Mouse (Mus musculus): ENCODE data around the gene Igfbp7.

Igfbp7 gene

DNA sequence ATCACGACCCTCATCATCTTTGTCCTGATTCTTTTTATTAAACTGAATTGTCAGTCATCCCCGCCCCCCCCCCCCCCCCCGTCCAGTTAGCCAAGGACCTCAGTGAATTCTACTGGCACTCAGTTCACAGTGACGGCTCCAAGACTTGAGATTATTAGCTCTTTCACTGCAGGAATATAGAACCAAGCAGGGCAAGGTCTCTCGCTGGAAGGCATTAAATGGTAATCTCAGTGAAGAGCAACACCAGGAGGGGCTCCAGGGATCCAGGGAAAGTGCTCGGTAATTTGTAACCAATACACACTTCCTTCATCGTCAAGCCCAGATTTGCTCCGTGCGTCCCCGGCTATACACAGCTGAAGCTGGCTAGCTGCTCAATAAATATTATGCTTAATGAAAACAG is 2.9 kb downstream of the Igfbp7 start:
- DNase-seq, result peak; percentile 22

DNA sequence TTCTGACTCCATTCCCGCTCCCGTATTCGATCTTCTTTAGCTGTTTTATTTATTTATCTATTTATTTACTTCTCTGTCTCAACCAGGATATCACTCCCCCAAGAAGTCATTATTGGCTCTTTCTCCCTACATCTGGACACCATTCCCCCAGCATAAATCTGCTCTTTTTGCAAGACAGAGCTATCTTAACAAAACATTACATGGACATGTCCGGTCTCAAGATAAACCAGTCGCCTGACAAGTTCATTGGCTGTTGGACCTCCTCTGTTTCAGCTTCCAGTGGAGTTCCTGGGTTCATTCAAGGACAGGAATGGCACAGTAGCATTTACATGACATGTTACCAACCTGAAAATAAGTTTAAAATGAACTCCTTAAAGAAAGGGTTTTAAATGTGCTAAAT is 4.9 kb downstream of the Igfbp7 start:
- peak; percentile 44 for DNase-seq

DNA sequence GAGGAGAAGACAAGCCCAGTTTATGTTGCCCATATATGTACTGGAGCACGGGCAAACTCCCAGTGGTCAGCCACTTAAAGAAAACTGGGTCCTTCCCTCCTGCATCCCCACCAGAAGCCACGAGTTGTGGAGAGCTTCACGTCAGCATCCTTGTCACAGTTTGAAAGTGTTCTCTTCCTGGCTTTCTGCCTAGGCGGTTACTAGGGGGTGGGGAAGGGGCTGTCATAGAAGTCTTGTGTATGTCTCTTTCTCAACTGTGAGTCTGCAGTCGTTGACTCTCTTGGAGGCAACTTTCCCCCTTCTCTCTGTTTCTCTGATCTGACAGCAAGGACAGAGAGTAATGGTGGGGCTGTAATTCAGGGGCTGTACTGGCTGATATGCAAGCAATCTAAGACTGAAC is 5.7 kb downstream of the Igfbp7 start:
- DNase-seq, result peak; percentile 24

DNA sequence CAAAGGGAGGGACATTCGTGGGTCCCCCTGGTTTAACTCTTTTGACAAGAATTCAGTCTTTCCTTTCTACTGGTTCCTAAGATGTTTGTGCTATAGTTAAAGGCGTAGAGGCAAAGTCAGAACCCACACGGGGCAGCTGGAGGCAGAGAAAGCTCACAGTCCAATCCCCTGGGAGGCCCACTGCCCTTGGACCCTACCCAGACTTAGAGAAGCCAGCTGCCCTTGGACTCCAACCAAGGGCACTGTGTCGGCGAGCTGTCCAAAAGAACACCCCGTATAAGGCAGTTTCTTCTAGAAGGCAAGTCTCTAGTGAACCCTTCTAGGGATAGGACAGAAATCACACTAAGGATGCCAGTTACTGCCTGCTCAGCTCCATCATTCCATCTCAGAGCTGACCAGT is 7.0 kb downstream of the Igfbp7 start:
- DNase-seq, result peak; percentile 89

- peak; percentile 81 for DNase-seq
Observed at GRCm38 (mm10) chr5:77400151-77400550, 7.7 kb downstream of the Igfbp7 start.

DNA sequence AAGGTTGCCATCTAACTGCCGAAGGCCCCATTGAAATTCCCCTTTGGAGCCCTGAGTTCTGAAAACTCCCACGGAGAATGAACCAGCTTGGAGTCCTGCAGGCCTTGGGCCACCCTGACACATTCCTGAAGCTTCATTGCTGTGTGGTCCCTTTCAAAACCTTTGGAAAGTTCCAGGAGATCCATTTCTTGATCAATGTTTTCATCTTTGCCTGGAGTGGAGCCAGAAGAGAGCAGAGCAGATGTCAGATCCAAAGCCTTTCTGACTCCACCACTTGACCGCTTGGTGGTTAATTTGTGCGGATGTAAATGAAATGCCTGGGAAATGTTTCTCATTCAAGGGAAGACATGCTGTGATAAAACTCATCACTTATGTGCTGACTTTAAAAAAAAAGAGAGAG is 8.8 kb downstream of the Igfbp7 start:
- DNase-seq, result peak; percentile 39

DNA sequence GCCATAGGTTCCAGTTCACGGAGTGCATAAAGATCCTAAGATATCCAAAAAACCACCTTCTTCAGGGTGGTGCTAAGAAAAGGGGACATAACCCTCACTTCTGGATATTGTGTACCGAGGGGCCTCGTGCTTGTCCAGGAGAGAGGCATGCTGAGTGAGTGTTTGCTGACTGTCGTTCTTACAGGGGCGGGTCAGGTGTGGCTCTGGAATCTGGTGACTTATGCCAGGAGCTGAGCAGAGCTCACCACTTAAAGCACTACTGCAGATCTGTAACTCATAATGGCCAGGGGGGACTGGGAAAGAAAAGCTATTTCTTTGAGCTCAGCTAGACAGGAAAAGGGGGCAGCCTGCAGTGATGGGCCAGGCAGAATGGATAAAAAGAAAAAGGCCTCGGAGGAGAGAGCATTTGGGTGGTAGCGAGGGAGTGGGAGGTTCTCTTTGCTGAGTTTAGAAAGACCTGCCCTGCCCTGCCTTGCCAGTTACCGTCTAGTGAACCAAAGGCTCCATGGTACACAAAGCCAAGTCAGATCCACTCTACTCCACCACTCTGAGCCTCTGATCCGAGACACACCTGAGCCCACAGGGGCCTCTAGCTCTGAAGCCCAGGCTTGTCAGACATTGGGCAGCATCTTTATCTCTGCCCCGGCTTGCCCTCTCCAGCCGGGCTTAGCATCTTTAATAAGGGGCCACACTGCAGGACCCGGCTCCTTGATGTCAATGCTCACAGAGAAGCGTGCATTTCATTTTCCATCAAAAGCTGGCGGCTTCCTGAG is 9.4 kb downstream of the Igfbp7 start:
- DNase-seq, result peak; percentile 67

- peak; percentile 63 for DNase-seq
Observed at GRCm38 (mm10) chr5:77393990-77394618, 13.7 kb downstream of the Igfbp7 start.

DNA sequence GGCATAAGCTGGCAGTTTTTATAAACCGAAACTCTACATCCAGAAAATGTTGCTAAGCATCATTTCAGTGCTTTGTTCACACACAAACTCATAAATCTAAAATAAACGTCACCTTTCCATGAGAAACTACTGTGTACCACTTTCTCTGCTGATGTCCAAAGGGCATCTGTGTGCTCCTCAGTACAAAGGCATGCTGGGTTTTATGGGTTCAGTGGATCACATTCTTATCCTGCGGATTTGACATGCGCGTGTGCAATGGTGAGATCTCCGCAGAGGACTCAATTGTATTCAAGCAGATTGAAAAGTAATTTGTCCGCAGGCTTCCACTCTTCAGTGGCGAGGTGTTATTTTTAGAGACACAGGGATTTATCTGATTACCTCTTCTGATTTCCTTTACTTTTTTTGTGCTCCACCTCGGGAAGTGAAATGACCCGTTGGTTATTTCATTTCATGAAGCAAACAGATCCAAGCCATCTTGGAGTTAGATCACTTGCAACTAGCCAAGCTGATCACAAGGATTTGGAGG is 14.7 kb downstream of the Igfbp7 start:
- DNase-seq, result no peak

DNA sequence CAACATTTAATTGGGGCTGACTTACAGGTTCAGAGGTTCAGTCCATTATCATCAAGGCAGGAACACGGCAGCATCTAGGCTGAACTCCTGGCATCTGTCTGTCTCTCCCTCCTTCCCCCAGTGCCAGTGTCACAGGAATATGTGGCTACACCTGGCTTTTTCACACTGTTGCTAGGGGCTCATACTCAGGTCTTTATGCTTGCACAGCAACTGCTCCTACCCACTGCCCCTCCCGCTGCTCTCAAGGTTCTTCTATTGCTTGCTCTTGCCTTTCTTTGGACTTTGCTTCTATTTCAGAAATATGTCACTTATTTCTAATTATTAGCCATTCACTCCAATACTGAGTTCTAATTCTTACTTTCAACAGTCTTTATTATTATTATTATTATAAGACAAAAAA is 17.6 kb downstream of the Igfbp7 start:
- DNase-seq, result no peak

GRCm38 (mm10) chr5:77388359-77388758 is 19.5 kb downstream of the Igfbp7 start:
- no peak for DNase-seq

- peak; percentile 44 for DNase-seq
Observed at GRCm38 (mm10) chr5:77387414-77387704, 20.5 kb downstream of the Igfbp7 start.

- DNase-seq, result peak; percentile 29
Observed at GRCm38 (mm10) chr5:77386596-77387413, 21.0 kb downstream of the Igfbp7 start.

GRCm38 (mm10) chr5:77385900-77386595 is 21.8 kb downstream of the Igfbp7 start:
- DNase-seq, result no peak

GRCm38 (mm10) chr5:77385221-77385620 is 22.6 kb downstream of the Igfbp7 start:
- DNase-seq, result no peak

DNA sequence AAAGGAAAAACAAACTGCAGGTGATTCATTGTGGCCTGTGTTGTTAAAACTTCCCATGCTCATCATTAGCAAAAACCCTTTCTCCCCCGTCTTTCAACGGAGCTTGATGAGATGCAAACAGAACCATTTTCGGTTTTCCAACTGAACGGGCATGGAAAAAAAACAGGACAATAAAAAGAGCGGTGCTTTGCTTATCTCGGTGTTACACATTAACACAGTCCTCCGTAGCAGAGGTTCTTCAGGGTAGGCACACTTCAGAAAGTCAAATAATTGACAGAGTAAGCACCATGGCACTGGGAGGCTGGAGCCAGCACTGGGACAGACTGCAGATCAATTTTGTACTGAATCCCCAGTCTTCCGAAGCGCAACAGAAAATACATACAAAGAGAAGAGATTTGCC is 23.1 kb downstream of the Igfbp7 start:
- DNase-seq, result peak; percentile 73

- DNase-seq, result peak; percentile 88
Observed at GRCm38 (mm10) chr5:77383799-77384554, 23.9 kb downstream of the Igfbp7 start.

DNA sequence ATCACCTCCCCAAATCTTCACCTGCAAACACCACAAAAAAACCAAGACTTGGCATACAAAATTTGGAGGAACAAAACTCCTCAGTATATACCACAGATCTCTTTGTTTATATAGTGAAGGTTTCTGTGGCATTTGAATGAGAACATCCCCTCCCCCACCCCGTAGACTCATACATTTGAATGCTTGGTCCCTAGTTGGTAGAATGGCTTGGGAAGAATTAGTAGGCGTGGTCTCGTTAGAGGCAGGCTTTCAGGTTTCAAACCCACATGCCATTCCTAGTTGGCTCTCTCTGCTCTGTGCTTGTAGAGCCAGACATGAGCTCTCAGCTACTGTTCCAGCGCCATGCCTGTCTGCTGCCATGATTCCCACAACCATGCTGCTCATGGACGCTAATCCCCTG is 26.2 kb downstream of the Igfbp7 start:
- DNase-seq, result no peak

- DNase-seq, result no peak
Observed at GRCm38 (mm10) chr5:77381283-77381682, 26.6 kb downstream of the Igfbp7 start.

- no peak for DNase-seq
Observed at GRCm38 (mm10) chr5:77380321-77380901, 27.4 kb downstream of the Igfbp7 start.

DNA sequence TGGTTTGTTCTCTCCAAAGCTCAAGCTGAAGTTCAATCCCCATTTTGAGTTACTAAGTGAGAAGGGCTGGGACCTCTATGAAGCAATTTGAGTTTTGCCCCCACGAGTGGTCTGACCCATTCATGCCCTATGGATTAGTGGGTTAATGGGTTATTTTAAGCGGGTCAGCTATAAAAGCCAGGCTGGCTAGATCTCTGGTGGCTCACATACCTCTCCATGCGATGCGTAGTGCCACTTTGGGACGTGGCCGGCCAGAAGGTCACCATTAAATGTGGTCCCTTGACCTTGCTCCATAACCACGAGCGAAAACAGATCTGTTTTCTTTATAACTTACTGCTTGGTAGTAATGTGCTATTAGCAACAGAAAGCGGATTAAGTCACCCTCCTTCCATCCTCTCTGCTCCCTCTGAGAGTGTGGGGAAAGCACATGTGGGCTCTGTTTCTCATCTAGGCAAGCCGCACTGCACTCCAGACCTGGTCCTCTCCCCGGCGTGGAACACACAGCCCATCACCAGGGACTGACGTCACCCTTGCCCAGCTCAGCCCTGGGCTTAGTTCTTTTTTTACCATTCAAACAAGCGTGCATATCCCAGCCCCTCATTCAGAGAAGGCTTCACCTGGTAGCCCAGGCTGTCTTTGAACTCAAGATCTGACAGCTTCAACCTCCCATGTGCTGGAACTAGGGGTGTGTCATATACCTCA is 28.3 kb downstream of the Igfbp7 start:
- no peak for DNase-seq

Measured in kidney, postnatal 14 days (tissue).